Mouse (Mus musculus) left cerebral cortex, adult 9 months (tissue): ENCODE data around the gene Thada.

Experiments used
- DNase-seq, 2 experiments: peaks; one replicate each; pipeline ENCODE4 v3.0.0; 2022; ENCODE audit warnings: low spot score in 2 of 2

Thada gene

DNA sequence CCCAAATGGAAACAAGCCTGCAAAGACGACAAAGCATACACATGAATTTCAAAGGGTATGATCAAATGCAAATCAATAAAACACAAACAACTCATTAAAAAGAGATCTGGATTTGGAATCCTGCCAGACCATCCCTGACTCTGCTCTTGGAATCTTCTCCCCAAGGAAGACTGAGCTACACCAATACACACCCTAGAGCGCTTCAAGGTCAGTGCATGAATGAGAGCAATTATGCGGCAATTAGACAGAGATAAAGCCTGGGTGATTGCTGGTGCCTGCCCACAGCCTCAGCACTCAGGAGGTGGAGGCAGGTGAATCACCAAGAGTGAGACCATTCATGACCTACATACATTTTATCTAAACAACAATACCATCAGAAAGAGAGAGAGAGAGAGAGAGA lies 114.7 kb downstream of the Thada start:
- no peak for DNase-seq

- no peak for DNase-seq
Observed at GRCm38 (mm10) chr17:84348865-84349264, 117.1 kb downstream of the Thada start.

DNA sequence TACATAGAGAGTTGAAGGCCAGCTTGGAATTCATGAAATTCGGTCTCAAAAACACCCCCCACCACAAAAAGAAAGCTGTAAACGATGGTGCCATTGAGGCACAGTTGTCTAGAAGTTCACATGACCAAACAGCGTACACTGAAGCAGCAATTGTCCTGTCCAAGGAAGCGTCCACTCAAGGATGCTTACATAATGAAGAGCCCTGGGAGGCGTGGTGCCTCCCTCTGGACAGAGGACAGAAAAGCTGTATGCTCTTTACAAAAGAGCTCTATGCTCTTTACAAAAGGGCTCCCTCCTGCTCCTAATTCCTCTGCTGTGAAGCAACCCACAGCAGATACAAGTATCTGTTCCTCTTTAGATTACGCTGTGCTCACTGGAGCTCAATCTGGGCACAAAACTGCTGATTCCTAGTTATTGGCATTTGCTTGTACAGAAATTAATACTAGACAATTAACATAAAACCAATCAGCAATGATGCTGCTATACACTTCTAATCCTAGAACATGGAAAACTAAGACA lies 123.6 kb downstream of the Thada start:
- DNase-seq, result no peak

DNA sequence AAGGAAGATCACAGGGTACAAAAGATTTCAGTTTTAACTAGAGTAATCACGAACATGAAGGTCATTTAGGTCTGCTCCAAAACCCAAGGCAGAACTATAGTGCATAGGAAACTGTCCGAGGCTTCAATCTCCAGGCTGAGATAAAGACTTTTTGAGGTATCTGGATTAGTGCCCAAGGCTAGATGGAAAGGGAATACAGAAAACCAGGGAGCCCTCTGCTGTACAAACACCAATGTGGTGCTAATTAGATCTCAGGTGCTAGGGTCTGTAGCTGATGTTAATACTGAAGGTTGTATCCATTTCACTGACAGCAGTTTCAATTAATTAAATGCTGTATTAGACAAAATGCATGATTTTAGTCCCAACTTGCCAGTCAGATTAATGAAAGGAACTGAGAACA lies 124.3 kb downstream of the Thada start:
- DNase-seq, result no peak

GRCm38 (mm10) chr17:84340574-84340973 lies 125.4 kb downstream of the Thada start:
- DNase-seq, result no peak

- no peak for DNase-seq
Observed at GRCm38 (mm10) chr17:84335996-84336395, 130.0 kb downstream of the Thada start.

DNA sequence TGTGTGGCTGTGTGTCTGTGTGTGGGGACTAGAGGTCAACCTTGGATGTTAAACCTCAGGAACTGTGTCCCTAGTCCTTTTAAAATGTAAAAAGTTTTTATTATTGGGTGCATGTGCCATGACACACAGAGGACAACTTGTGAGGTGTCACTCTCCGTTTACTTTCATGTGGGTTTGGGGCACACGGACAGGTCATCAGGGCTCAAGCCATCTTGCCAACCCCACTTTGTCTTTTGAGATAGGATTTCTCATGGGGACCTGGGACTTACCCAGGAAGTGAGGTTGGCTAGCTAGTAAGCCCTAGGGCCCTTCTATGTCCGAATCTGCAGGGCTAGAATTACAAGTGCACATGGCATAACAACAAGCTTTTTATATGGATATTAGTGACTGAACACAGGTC lies 130.9 kb downstream of the Thada start:
- no peak for DNase-seq

DNA sequence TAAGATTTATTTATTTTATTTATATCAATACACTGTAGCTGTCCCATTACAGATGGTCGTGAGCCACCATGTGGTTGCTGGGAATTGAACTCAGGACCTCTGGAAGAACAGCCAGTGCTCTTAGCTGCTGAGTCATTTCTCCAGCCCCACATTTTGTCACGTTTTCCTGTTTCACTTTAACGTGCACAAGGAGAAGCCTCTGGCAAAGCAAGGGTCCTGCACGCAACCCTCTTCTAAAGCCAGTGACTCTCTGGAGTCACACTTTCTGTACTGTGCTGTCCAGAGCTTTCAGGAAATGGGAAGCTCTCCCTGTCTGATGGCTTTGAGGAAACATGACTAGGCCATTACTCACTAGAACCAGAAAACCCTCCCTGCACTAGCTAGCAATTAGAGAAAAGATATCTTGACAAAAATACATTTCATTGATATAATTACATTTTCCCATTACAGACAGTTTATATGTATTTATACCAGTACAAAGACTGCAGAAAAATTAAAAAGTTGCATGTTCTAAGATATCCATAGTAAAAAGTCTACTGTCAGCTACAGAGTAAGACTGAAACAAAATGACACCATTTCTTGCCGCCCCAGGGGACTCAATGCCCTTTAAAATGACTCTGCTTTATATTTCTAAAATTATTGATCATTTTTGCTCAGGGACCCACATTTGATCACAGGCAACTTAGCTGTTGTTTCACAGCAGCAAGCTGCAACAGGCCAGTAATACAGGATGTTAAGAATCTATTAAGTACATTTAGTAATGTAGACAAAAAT lies 131.6 kb downstream of the Thada start:
- DNase-seq, result no peak

- DNase-seq, result peak in 1 of 2 experiments; percentile 37
Observed at GRCm38 (mm10) chr17:84332940-84333339, 133.1 kb downstream of the Thada start.

DNA sequence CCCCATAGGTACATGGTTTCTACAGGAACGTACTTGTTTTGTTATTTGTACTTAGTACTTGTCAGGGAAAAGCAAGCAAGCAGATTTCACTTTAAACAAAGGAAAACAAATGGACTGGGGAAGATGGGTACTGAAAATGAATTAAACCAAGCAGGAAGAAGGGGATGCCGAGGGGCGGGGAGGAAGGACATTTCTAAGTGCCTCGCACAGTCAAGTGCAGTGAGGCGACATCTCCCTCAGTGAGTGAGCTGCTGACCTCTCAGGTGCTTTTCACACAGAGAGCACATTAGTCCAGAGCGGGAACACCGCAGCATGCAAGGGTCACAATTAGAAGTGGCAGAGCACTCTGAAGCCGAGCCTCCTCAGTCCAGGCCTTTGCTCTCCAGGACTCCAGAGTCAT lies 135.0 kb downstream of the Thada start:
- no peak for DNase-seq

DNA sequence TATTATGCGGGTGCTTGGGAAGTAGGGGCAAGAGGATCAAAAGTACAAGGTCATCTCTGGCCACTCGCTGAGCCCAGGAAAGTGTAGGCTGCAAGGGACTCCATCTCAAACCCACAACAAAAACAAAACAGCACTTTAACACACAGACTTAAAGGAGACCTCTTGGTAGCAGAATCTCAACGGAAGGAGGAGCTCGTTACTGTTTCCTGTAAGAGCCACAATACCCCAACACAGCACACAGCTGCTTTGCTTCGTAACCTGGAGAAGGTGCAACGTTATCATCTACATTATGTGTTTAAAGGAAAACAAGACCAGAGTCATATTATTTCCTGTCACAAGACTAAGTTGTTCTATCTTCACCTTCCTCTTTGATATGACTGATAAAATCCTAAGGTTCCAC lies 135.5 kb downstream of the Thada start:
- no peak for DNase-seq

DNA sequence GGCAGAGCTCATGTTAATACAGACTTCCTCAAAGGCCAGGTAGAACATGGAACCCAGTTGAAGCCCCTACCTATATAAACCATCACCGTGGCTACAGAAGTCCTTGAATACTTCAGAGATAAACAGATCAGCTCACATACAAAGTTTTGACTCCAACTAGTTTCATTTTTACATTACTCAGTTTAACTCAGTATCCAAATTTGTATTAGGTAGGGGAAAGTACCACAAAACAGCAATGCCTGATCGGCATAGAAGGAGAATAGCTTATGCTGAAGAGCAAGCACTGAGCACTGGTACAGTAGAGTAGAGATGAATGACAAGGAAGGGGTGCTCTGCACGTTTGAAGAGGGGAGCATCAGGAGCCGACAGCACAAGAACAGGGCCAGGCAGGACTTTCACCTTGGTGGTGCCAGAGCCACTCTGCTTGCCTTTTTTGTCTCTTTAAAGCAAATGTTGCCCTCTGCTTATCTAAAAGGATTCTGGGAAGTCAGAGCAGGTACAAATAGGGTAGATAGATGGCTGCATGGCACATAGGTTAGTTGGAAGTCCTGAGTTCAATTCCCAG lies 136.0 kb downstream of the Thada start:
- no peak for DNase-seq

- no peak for DNase-seq
Observed at GRCm38 (mm10) chr17:84328526-84328925, 137.5 kb downstream of the Thada start.

GRCm38 (mm10) chr17:84327051-84327925 lies 138.7 kb downstream of the Thada start:
- DNase-seq, result no peak

DNA sequence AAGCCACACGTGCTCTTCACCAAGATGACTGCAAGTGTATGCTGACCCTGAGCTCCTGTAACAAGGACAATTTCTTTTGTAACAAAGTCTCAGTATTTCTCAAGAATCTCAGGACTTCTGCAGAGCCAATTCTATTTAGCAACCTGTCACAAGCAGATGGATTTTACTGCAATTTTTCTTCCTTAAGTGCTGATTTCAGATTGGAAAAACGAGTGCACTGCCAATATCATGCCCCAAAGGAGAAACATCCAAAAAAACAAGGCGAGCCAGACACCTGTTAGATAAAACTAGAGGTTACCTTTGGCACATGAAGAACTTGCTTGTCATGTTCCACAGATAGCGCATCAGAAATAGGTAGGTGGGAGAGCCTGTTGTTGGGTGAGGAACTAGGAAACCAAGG lies 143.8 kb downstream of the Thada start:
- no peak for DNase-seq

GRCm38 (mm10) chr17:84321351-84321750 lies 144.7 kb downstream of the Thada start:
- DNase-seq, result peak; percentile 23 to 31

GRCm38 (mm10) chr17:84320576-84320975 lies 145.4 kb downstream of the Thada start:
- peak in 1 of 2 experiments; percentile 33 for DNase-seq

- DNase-seq, result no peak
Observed at GRCm38 (mm10) chr17:84314341-84314740, 151.7 kb downstream of the Thada start.

- no peak for DNase-seq
Observed at GRCm38 (mm10) chr17:84313494-84313893, 152.5 kb downstream of the Thada start.

- no peak for DNase-seq
Observed at GRCm38 (mm10) chr17:84306151-84306550, 159.9 kb downstream of the Thada start.

DNA sequence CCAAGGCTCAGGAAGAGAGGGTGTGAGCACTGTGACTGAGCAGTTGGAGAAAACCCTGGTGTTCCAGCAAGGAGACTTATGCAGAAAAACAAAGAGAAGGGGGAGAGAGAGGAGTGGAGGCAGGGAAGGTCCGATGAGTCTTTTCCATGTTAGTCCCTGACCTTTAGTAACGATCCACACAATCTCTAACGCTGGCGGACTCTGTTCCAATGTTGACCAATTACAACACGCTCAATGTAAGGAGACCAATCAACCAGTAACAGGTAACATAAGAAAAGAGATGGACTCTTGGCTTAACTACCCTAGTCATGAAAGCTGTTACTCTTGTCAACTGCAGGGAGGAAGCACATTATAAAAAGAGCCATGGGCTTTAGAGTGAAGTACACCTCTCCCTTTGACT lies 160.9 kb downstream of the Thada start:
- no peak for DNase-seq

DNA sequence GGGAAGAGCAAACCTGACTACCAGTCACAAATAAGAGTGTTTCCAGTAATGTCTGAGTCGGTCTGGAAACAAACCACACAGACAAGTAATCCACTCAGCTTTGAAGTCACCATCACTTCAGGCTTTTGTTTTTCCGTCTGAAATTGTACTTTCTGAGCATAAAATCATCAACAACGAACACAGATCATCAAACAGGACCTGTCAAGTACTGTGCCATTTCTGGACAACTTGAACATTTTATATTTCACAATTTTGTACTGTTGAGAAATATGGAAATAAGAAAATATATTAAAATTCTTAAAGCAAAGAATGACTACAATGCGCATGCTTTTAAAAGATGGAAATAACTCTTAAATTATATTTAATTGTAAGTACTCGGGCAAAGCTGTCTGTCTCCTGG lies 161.9 kb downstream of the Thada start:
- no peak for DNase-seq
